Mouse (Mus musculus) midbrain, embryonic 10.5 days (tissue): ENCODE data around the gene Ctnna2. TPM values are rescaled to one million over a fixed set of nuclear protein-coding genes. Genes with fewer than 3 reads are reported as not detected.

Experiments used
- DNase-seq: peaks from one replicate; pipeline ENCODE4 v3.0.0-alpha.2; 2017; ENCODE audit warnings: low spot score
- H3K27ac ChIP-seq: fragments of 300-500 bp; sonication (generic); replicated peaks from 2 replicates; pipeline ENCODE4 v1.5.1; 2016; ENCODE audit warnings: mild to moderate bottlenecking
- H3K27me3 ChIP-seq: fragments of 300-500 bp; sonication (generic); 2 replicates; pipeline ENCODE4 v1.6.1; 2016; ENCODE audit warnings: low read depth, mild to moderate bottlenecking; ENCODE audit not compliant: poor library complexity, severe bottlenecking
- H3K36me3 ChIP-seq: fragments of 300-500 bp; sonication (generic); 2 replicates; pipeline ENCODE4 v1.6.1; 2016; ENCODE audit warnings: mild to moderate bottlenecking, moderate library complexity
- H3K4me1 ChIP-seq: fragments of 300-500 bp; sonication (generic); 2 replicates; pipeline ENCODE4 v1.6.1; 2016
- H3K4me3 ChIP-seq: fragments of 300-500 bp; sonication (generic); 2 replicates; pipeline ENCODE4 v1.5.1; 2016; ENCODE audit warnings: mild to moderate bottlenecking, moderate library complexity
- H3K9me3 ChIP-seq: fragments of 300-500 bp; sonication (generic); replicated peaks from 2 replicates; pipeline ENCODE4 v1.6.1; 2016; ENCODE audit warnings: mild to moderate bottlenecking
- WGBS: fragments of 180-500 bp; shearing (Covaris S2); methylation state at CpG from one replicate; pipeline ENCODE4 v1.1.7; 2016; 5-methylcytosine and 5-hydroxymethylcytosine counted together
- polyA plus RNA-seq: library from polyadenylated mRNA; unstranded; fragments of >200 nt; fragmentation: Nextera tagmentation; extraction: Ambion mirVana; gene quantifications from 2 replicates; pipeline ENCODE4 v1.2.1, GENCODE M21; 2016

The Ctnna2 gene
- polyA plus RNA-seq: 21.6 and 36.8 TPM in 2 replicates

DNA sequence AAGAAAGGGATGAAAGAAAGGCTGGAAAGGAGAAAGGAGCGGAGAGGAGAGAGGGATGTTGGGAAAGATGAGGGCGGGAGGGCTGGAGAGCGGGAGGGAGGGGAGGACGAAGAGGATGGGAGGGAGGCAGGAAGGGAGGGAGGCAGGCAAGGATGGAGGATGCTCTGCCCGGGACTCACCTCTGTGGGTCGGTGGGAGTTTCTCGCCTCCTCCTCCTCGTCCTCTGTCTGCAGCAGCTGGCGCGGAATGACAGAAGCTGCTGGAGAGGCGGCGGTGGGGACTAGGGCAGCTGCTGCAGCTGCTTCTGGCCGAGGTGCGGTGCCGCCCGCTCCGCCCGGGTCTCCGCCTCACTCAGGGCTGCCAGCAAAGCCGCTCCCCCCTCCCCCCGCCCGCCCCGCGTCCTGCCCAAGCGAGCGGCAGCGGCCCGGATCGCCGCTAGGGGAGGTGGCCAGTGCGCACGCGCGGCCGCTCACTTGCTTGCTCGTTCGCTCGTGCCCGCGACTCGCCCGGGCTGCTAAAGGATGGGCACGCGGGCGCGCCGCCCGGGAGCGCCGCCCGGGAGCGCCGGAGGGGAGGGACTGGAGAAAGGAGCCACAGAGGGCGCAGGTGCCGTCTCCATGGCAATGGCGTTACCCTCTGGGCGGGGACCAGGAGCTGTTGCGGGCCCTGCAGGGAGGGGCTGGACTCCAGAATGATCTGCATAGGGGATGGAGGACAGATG lies at the start of gene Ctnna2:
Gene Ctnna2 (minus strand): TSS at position 459 of the 721 bp plus-strand sequence.
- peak within 1 kb of the TSS; percentile 93 for H3K27ac ChIP-seq
- peak; percentile 97 for DNase-seq
- peaks cover 33% of the 10 kb centered on the region for H3K4me1 ChIP-seq
- no peaks in the 10 kb centered on the region for H3K27me3 ChIP-seq
- whole genome bisulfite sequencing: 0% methylated on average over 48 of the region's 58 CpGs
- no peaks in the 10 kb centered on the region for H3K9me3 ChIP-seq
- no peaks in the 10 kb centered on the region for H3K36me3 ChIP-seq
- peak within 1 kb of the TSS; percentile 76 for H3K4me3 ChIP-seq

GRCm38 (mm10) chr6:77980137-77981052 lies 896 bp upstream of the Ctnna2 start:
- H3K4me3 ChIP-seq: peak overlapping the region; percentile 76
- WGBS: 11% methylated on average over 15 of the region's 15 CpGs
- H3K27me3 ChIP-seq: no peaks in the 10 kb centered on the region
- no peaks in the 10 kb centered on the region for H3K36me3 ChIP-seq
- peak overlapping the region; percentile 93 for H3K27ac ChIP-seq
- H3K4me1 ChIP-seq: peaks cover 33% of the 10 kb centered on the region
- no peak for DNase-seq
- H3K9me3 ChIP-seq: no peaks in the 10 kb centered on the region

GRCm38 (mm10) chr6:77978476-77979240 lies 841 bp downstream of the Ctnna2 start:
- peak overlapping the region; percentile 93 for H3K27ac ChIP-seq
- 15% methylated on average over 10 of the region's 10 CpGs for WGBS
- H3K4me3 ChIP-seq: peak overlapping the region; percentile 76
- no peak for DNase-seq
- no peaks in the 10 kb centered on the region for H3K27me3 ChIP-seq
- no peaks in the 10 kb centered on the region for H3K9me3 ChIP-seq
- no peaks in the 10 kb centered on the region for H3K36me3 ChIP-seq
- H3K4me1 ChIP-seq: peaks cover 33% of the 10 kb centered on the region

DNA sequence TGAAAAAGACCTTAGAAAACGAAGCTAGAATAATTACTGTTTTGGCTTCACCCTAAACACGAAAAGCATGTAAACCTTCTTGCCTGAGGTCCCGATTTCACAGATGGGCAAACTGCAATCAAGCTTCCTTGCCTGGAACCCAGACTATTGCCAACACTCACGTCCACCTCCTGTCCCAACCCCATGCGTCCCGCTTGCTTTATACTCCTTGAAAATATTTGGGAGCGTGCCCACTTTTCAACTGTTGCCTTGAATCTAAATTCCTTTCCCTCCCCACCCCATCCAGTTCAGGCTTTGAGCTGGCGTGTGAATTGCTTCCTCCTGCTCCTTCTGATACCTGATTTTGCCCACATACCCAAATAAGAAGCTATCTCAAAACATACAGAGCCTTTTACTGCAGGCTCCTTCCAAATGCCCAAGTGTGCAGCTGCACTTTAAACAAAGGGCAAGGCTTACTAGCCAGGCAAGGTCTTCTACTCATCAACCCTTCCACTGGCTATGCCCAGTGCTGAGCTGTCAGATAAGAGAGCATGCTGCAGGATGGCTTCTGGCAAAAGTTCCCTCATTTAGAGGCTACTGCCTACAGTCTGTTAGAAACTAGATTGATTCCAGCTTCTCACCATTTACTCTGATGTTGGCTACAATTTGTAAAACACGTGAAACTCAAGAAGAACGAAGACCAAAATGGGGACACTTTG lies 8.8 kb downstream of the Ctnna2 start:
- no peaks in the 10 kb centered on the region for H3K27me3 ChIP-seq
- peaks cover 16% of the 10 kb centered on the region for H3K4me1 ChIP-seq
- H3K9me3 ChIP-seq: no peaks in the 10 kb centered on the region
- DNase-seq: no peak
- H3K27ac ChIP-seq: no peak overlapping the region
- 78% methylated on average over 10 of the region's 10 CpGs for WGBS
- no peak overlapping the region for H3K4me3 ChIP-seq
- no peaks in the 10 kb centered on the region for H3K36me3 ChIP-seq

GRCm38 (mm10) chr6:77969774-77970173 lies 9.7 kb downstream of the Ctnna2 start:
- Histone ChIP-seq H3K4me3 (no peak overlapping the region), H3K9me3 (no peaks in the 10 kb centered on the region), H3K27me3 (no peaks in the 10 kb centered on the region), H3K27ac (no peak overlapping the region; the same call in 1 of the 2 replicates), H3K36me3 (no peaks in the 10 kb centered on the region), H3K4me1 (peaks cover 16% of the 10 kb centered on the region)
- DNase-seq: no peak
- WGBS: 39% methylated on average over 4 of the region's 4 CpGs

DNA sequence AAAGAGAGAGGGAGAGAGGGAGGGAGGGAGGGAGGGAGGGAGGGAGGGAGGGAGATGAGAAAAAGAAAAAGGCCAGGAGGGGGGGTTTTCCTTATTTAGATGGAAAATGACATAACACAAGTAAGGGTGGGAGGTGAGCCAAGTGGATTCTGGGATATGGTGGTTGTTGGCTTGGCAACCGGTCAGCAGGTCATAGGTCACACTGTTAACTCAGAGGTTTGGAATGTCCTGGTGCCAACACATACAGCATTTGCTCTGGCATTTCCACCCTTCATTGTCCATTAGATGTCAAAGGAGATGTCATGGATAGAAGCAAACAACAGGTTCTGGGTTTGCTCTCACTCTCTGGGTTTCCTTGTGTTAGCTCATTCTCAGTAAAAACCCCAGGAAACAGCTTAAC lies 17.5 kb downstream of the Ctnna2 start:
- WGBS: 74% methylated on average over 1 of the region's 1 CpGs
- H3K27me3 ChIP-seq: no peaks in the 10 kb centered on the region
- DNase-seq: peak; percentile 28
- no peaks in the 10 kb centered on the region for H3K9me3 ChIP-seq
- H3K4me3 ChIP-seq: no peak overlapping the region
- no peak overlapping the region for H3K27ac ChIP-seq
- no peaks in the 10 kb centered on the region for H3K36me3 ChIP-seq
- H3K4me1 ChIP-seq: peaks cover 11% of the 10 kb centered on the region

- Histone ChIP-seq H3K27me3 (no peaks in the 10 kb centered on the region), H3K9me3 (no peaks in the 10 kb centered on the region), H3K27ac (no peak overlapping the region), H3K36me3 (no peaks in the 10 kb centered on the region), H3K4me3 (no peak overlapping the region), H3K4me1 (peaks cover 10% of the 10 kb centered on the region; the same call in 1 of the 2 replicates)
- WGBS: 91% methylated on average over 4 of the region's 4 CpGs
- no peak for DNase-seq
Observed at GRCm38 (mm10) chr6:77951276-77951675, 28.2 kb downstream of the Ctnna2 start.

DNA sequence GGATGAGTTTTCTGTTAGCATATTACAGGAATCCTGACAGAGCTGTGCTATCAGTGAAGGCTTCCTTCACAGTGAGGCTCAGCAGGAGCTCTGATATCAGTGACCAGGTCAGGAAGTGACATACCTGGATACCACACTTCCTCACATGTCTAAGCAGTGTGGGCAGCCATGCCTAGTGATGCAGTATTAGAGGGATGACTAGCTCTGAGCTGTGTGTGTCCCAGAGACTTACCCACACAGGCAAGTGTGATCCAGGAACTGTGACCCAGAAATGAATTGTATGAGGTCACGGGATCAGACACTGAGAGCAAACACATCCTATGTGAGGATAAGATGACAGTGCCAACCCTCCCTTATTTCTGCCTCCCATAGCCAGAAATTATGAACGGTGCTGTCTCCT lies 28.8 kb downstream of the Ctnna2 start:
- no peak overlapping the region for H3K27ac ChIP-seq
- no peaks in the 10 kb centered on the region for H3K9me3 ChIP-seq
- peaks cover 10% of the 10 kb centered on the region; the same call in 1 of the 2 replicates for H3K4me1 ChIP-seq
- H3K4me3 ChIP-seq: no peak overlapping the region
- H3K36me3 ChIP-seq: no peaks in the 10 kb centered on the region
- WGBS: 86% methylated on average over 2 of the region's 2 CpGs
- H3K27me3 ChIP-seq: no peaks in the 10 kb centered on the region
- no peak for DNase-seq

- no peaks in the 10 kb centered on the region for H3K27me3 ChIP-seq
- H3K9me3 ChIP-seq: no peaks in the 10 kb centered on the region
- H3K36me3 ChIP-seq: no peaks in the 10 kb centered on the region
- WGBS: 80% methylated on average over 3 of the region's 3 CpGs
- 0 out of 2 replicates have a peak, but pooled peaks cover 5% of the 10 kb centered on the region for H3K4me1 ChIP-seq
- no peak overlapping the region for H3K4me3 ChIP-seq
- no peak for DNase-seq
- H3K27ac ChIP-seq: no peak overlapping the region
Observed at GRCm38 (mm10) chr6:77929375-77929774, 50.1 kb downstream of the Ctnna2 start.

DNA sequence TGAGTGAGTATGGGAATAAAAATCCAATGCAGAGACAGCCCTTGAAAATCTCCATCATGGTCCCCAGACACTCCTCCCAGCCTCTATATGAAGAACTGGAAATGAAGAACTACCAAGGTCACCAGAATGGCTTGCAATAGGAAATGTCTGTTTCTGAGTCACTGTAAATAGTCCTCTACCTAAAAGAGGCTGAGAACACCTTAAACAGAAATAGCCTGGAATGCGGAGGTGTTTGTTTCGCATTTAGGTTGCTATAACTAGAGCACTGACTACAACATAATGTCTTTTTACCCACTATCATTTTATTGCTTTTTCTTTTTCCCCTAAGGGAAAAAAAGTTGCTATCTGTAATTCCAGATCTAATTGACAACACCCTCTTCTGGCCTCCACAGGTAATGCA lies 106.3 kb downstream of the Ctnna2 start:
- H3K36me3 ChIP-seq: no peaks in the 10 kb centered on the region
- no peak overlapping the region for H3K27ac ChIP-seq
- H3K9me3 ChIP-seq: no peaks in the 10 kb centered on the region
- DNase-seq: no peak
- H3K4me1 ChIP-seq: no peaks in the 10 kb centered on the region
- H3K27me3 ChIP-seq: no peaks in the 10 kb centered on the region
- 96% methylated on average over 2 of the region's 2 CpGs for WGBS
- H3K4me3 ChIP-seq: no peak overlapping the region

GRCm38 (mm10) chr6:77869313-77869712 lies 110.2 kb downstream of the Ctnna2 start:
- H3K4me3 ChIP-seq: no peak overlapping the region
- no peak for DNase-seq
- no peaks in the 10 kb centered on the region for H3K9me3 ChIP-seq
- no peaks in the 10 kb centered on the region for H3K4me1 ChIP-seq
- no peak overlapping the region for H3K27ac ChIP-seq
- H3K36me3 ChIP-seq: no peaks in the 10 kb centered on the region
- no peaks in the 10 kb centered on the region for H3K27me3 ChIP-seq
- 75% methylated on average over 2 of the region's 2 CpGs for WGBS

DNA sequence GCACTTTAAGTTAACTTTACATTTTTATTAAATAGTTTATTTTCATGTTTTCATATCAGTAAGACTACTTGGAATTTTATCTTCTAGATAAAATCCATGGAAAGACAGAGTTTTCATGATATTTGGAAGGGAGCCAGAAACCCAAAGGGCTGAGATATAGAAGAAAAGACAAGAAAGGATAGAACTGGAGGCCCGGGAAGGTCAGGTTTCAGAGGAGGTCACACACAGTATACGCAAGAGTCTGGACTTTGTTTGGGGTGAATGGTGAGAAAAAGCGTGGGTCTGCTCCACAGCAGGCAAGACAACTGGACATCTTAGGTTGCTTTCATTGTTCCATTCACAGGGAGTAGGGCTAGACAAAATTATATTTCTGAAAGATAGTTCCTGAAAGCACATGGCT lies 111.4 kb downstream of the Ctnna2 start:
- Histone ChIP-seq H3K27ac (no peak overlapping the region), H3K36me3 (no peaks in the 10 kb centered on the region), H3K9me3 (no peaks in the 10 kb centered on the region), H3K27me3 (no peaks in the 10 kb centered on the region), H3K4me1 (no peaks in the 10 kb centered on the region), H3K4me3 (no peak overlapping the region)
- DNase-seq: no peak
- WGBS: 56% methylated on average over 3 of the region's 3 CpGs
